In genomic region chr17:48286765-48287164, GRCm38 (mm10) we compare ENCODE assay signal across 16 mouse cellular contexts. TPM values are rescaled to one million over a fixed set of nuclear protein-coding genes. Genes with fewer than 3 reads are reported as not detected.
DNase-seq lines count a peak whose midpoint lies in the region; ATAC-seq and TF ChIP-seq lines count a peak whose summit lies in the region.
"Had no signal": no experiment of that assay in that cellular context is flagged by ENCODE, and none has a peak within 500 bp of the region (broad histone marks: within the 10 kb centered on the region; RNA-seq: fewer than 3 reads in every experiment).

No protein-coding gene starts in this region.

- H3K4me2 ChIP-seq in kidney, embryonic 15.5 days, result no peak overlapping the region
- H3K4me2 ChIP-seq: neural tube, embryonic 15.5 days; stomach, embryonic 15.5 days had no signal

- TF ChIP-seq POLR2A in bone marrow, adult 2 months (IDR thresholded peaks at IDR 0.05; ENCODE audit: borderline replicate concordance, control insufficient read depth, low read depth, low read length), result no peak

- peaks cover 25% of the 10 kb centered on the region for H3K4me1 ChIP-seq in G1E (ENCODE audit: insufficient read depth, low read depth, low read length)
- H3K4me1 ChIP-seq in bone marrow, adult 2 months (ENCODE audit: control insufficient read depth, insufficient read depth, low read length), result peaks cover 1% of the 10 kb centered on the region; the same call in 1 of the 2 replicates
- peaks cover 5% of the 10 kb centered on the region; the same call in 1 of the 2 replicates for H3K4me1 ChIP-seq in kidney, embryonic 15.5 days
- H3K4me1 ChIP-seq: stomach, embryonic 15.5 days had no signal

- peak; percentile 66 for ATAC-seq in G1E (ENCODE audit: extremely low read depth, insufficient number of reproducible peaks, low FRiP score, poor library complexity, severe bottlenecking)
- peak; percentile 49; the same call in 1 of the 2 replicates for ATAC-seq in megakaryocyte-erythroid progenitor cell, adult 5-6 weeks (replicated peaks; ENCODE audit: low FRiP score, low TSS enrichment, poor library complexity, severe bottlenecking)
- no peak for ATAC-seq in kidney, embryonic 15.5 days (replicated peaks; ENCODE audit: low FRiP score)

- 41% methylated on average over 1 of the region's 1 CpGs for WGBS in bone marrow, adult 2 months
- WGBS in kidney, embryonic 15.5 days, result 24% methylated on average over 1 of the region's 1 CpGs

- H3K27ac ChIP-seq in left cerebral cortex, adult 2 months, result no peak overlapping the region
- no peak overlapping the region for H3K27ac ChIP-seq in bone marrow, adult 2 months (ENCODE audit: control insufficient read depth, insufficient read depth, low read depth, low read length, poor library complexity)
- H3K27ac ChIP-seq in kidney, embryonic 15.5 days, result no peak overlapping the region
- H3K27ac ChIP-seq: midbrain, embryonic 10.5 days; neural tube, embryonic 15.5 days; stomach, embryonic 15.5 days had no signal

- no peak overlapping the region for H3K9ac ChIP-seq in kidney, embryonic 15.5 days
- H3K9ac ChIP-seq: neural tube, embryonic 15.5 days; stomach, embryonic 15.5 days had no signal

- H3K27me3 ChIP-seq in G1E (ENCODE audit: insufficient read depth, low read length), result no peaks in the 10 kb centered on the region
- H3K27me3 ChIP-seq in kidney, embryonic 15.5 days, result no peaks in the 10 kb centered on the region
- H3K27me3 ChIP-seq: neural tube, embryonic 15.5 days; stomach, embryonic 15.5 days had no signal

- H3K36me3 ChIP-seq in G1E (replicated peaks), result no peaks in the 10 kb centered on the region
- H3K36me3 ChIP-seq in kidney, embryonic 15.5 days, result no peaks in the 10 kb centered on the region
- H3K36me3 ChIP-seq: midbrain, embryonic 10.5 days; neural tube, embryonic 15.5 days; stomach, embryonic 15.5 days had no signal

- intact Hi-C loops in left cerebral cortex, adult 2 months (cut with DNase I), result loop anchor here (5.0 kb wide), 1 partner anchor 41 kb away; no protein-coding TSS in a partner anchor

- H3K4me3 ChIP-seq in left cerebral cortex, adult 2 months, result no peak overlapping the region
- no peak overlapping the region for H3K4me3 ChIP-seq in G1E (ENCODE audit: low read depth, low read length)
- no peak overlapping the region for H3K4me3 ChIP-seq in bone marrow, adult 2 months (replicated peaks; ENCODE audit: control insufficient read depth, low read depth, low read length)
- H3K4me3 ChIP-seq in kidney, embryonic 15.5 days (replicated peaks), result no peak overlapping the region
- H3K4me3 ChIP-seq: midbrain, embryonic 10.5 days; neural tube, embryonic 15.5 days; stomach, embryonic 15.5 days had no signal

- 0 out of 2 replicates have a peak, but pooled peaks cover 4% of the 10 kb centered on the region for H3K9me3 ChIP-seq in G1E (replicated peaks)
- no peaks in the 10 kb centered on the region for H3K9me3 ChIP-seq in kidney, embryonic 15.5 days (replicated peaks)
- H3K9me3 ChIP-seq: midbrain, embryonic 10.5 days; neural tube, embryonic 15.5 days; stomach, embryonic 15.5 days had no signal

- DNase-seq in left cerebral cortex, adult 2 months (ENCODE audit: extremely low spot score in 1 of 2, low spot score in 2 of 2), result no peak
- DNase-seq in left cerebral cortex, adult 11 months (ENCODE audit: low spot score), result no peak
- no peak for DNase-seq in G1E (ENCODE audit: low spot score)
- no peak for DNase-seq in gastrocnemius, adult 8-10 months (ENCODE audit: low spot score in 2 of 2)
- DNase-seq: gastrocnemius, postnatal 36 days; kidney, adult 9 months; layer of hippocampus, postnatal 36 days; right cerebral cortex, postnatal 25 days had no signal

- peak; percentile 24 for TF ChIP-seq CTCF in left cerebral cortex, adult 2 months (IDR thresholded peaks at IDR 0.05)
- TF ChIP-seq CTCF in G1E (IDR thresholded peaks at IDR 0.05; ENCODE audit: low read depth, low read length), result 0 out of 2 replicates have a peak, but pooled peaks have one; percentile 20
- peak; percentile 52 for TF ChIP-seq CTCF in bone marrow, adult 2 months (IDR thresholded peaks at IDR 0.05; ENCODE audit: control insufficient read depth, insufficient read depth, low read length)

RNA-seq across cellular contexts. Expression of gene Treml2, which starts 12.5 kb away (rescaled TPM):
- total RNA-seq in left cerebral cortex, adult 2 months (2021), result under 1 TPM; 0.18 to 0.49 TPM
- total RNA-seq in G1E (2014; fragmentation: Nextera tagmentation) (84.3 and 99.8 TPM in 2 replicates), G1E (2017) (63.4 and 71.0 TPM in 2 replicates)
- polyA plus RNA-seq in G1E (2012), result 14.3 and 15.6 TPM in 2 replicates
- 56.4 and 152 TPM in 2 replicates for polyA plus RNA-seq in bone marrow, adult 2 months (2011; ENCODE audit: insufficient read depth, insufficient read length, low replicate concordance, missing spikeins)
- total RNA-seq in megakaryocyte-erythroid progenitor cell, adult 5-6 weeks (2014; fragmentation: Nextera tagmentation), result 39.3 and 64.8 TPM in 2 replicates
- 23.7 and 37.2 TPM in 2 replicates for total RNA-seq in megakaryocyte-erythroid progenitor cell, adult 5-6 weeks (2017)
- under 1 TPM in 2 of 4 experiments, not detected in 2; 0.15 to 0.40 TPM for total RNA-seq in gastrocnemius, adult 8-10 months (2022)
- polyA plus RNA-seq in kidney, embryonic 15.5 days (2015; fragmentation: Nextera tagmentation; extraction: Ambion mirVana), result 0.13 and 0.29 TPM in 2 replicates

RNA-seq across cellular contexts. Expression of gene Treml4, which starts 22.7 kb away (rescaled TPM):
- under 1 TPM in 1 of 2 experiments, not detected in 1; 0.34 TPM for total RNA-seq in left cerebral cortex, adult 2 months (2021)
- total RNA-seq in G1E (2014; fragmentation: Nextera tagmentation), result 2.3 TPM in 1 of 2 replicates, not detected in the other
- 1.4 and 2.2 TPM in 2 replicates for total RNA-seq in G1E (2017)
- 0.22 and 0.33 TPM in 2 replicates for polyA plus RNA-seq in G1E (2012)
- polyA plus RNA-seq in bone marrow, adult 2 months (2011; ENCODE audit: insufficient read depth, insufficient read length, low replicate concordance, missing spikeins), result 5.4 and 21.2 TPM in 2 replicates
- total RNA-seq in megakaryocyte-erythroid progenitor cell, adult 5-6 weeks (2014; fragmentation: Nextera tagmentation), result not detected in 2 replicates
- 0.46 TPM in 1 of 2 replicates, not detected in the other for total RNA-seq in megakaryocyte-erythroid progenitor cell, adult 5-6 weeks (2017)
- total RNA-seq in gastrocnemius, adult 8-10 months (2022), result not detected
- polyA plus RNA-seq in kidney, embryonic 15.5 days (2015; fragmentation: Nextera tagmentation; extraction: Ambion mirVana), result 0.49 and 0.60 TPM in 2 replicates
- total RNA-seq: gastrocnemius, postnatal 36 days; hematopoietic stem cell, adult 5-6 weeks; layer of hippocampus, postnatal 36 days had no signal
- polyA plus RNA-seq: neural tube, embryonic 15.5 days had no signal

RNA-seq across cellular contexts. Expression of gene B430306N03Rik, which starts 29.2 kb away (rescaled TPM):
- under 1 TPM in 1 of 2 experiments, not detected in 1; 0.48 TPM for total RNA-seq in left cerebral cortex, adult 2 months (2021)
- 1.0 and 1.7 TPM in 2 replicates for total RNA-seq in G1E (2014; fragmentation: Nextera tagmentation)
- 0.87 and 0.93 TPM in 2 replicates for total RNA-seq in G1E (2017)
- polyA plus RNA-seq in G1E (2012), result 0.20 and 0.21 TPM in 2 replicates
- 14.0 and 32.4 TPM in 2 replicates for polyA plus RNA-seq in bone marrow, adult 2 months (2011; ENCODE audit: insufficient read depth, insufficient read length, low replicate concordance, missing spikeins)
- 0.12 TPM in 1 of 2 replicates, not detected in the other for total RNA-seq in megakaryocyte-erythroid progenitor cell, adult 5-6 weeks (2014; fragmentation: Nextera tagmentation)
- total RNA-seq in megakaryocyte-erythroid progenitor cell, adult 5-6 weeks (2017), result 0.28 TPM in 1 of 2 replicates, not detected in the other
- total RNA-seq in gastrocnemius, adult 8-10 months (2022), result not detected
- 0.23 and 0.39 TPM in 2 replicates for polyA plus RNA-seq in kidney, embryonic 15.5 days (2015; fragmentation: Nextera tagmentation; extraction: Ambion mirVana)

RNA-seq across cellular contexts. Expression of gene Trem3, which starts 39.2 kb away (rescaled TPM):
- under 1 TPM; 0.36 to 0.72 TPM for total RNA-seq in left cerebral cortex, adult 2 months (2021)
- total RNA-seq in G1E (2014; fragmentation: Nextera tagmentation) (not detected in 2 replicates), G1E (2017) (not detected in 2 replicates)
- polyA plus RNA-seq in G1E (2012), result not detected in 2 replicates
- polyA plus RNA-seq in bone marrow, adult 2 months (2011; ENCODE audit: insufficient read depth, insufficient read length, low replicate concordance, missing spikeins), result 18.5 and 53.5 TPM in 2 replicates
- 3.8 TPM in 1 of 2 replicates, not detected in the other for total RNA-seq in megakaryocyte-erythroid progenitor cell, adult 5-6 weeks (2014; fragmentation: Nextera tagmentation)
- 0.84 TPM in 1 of 2 replicates, not detected in the other for total RNA-seq in megakaryocyte-erythroid progenitor cell, adult 5-6 weeks (2017)
- not detected for total RNA-seq in gastrocnemius, adult 8-10 months (2022)
- polyA plus RNA-seq in kidney, embryonic 15.5 days (2015; fragmentation: Nextera tagmentation; extraction: Ambion mirVana), result not detected in 2 replicates
- total RNA-seq: gastrocnemius, postnatal 36 days; layer of hippocampus, postnatal 36 days had no signal
- polyA plus RNA-seq: limb, embryonic 14.5 days; midbrain, embryonic 10.5 days; neural tube, embryonic 15.5 days had no signal

RNA-seq across cellular contexts. Expression of gene Trem1, which starts 54.2 kb away (rescaled TPM):
- not detected for total RNA-seq in left cerebral cortex, adult 2 months (2021)
- not detected in 2 replicates for total RNA-seq in G1E (2014; fragmentation: Nextera tagmentation)
- total RNA-seq in G1E (2017), result 0.05 and 0.06 TPM in 2 replicates
- not detected in 2 replicates for polyA plus RNA-seq in G1E (2012)
- polyA plus RNA-seq in bone marrow, adult 2 months (2011; ENCODE audit: insufficient read depth, insufficient read length, low replicate concordance, missing spikeins), result 3.8 and 11.7 TPM in 2 replicates
- total RNA-seq in megakaryocyte-erythroid progenitor cell, adult 5-6 weeks (2014; fragmentation: Nextera tagmentation), result not detected in 2 replicates
- total RNA-seq in megakaryocyte-erythroid progenitor cell, adult 5-6 weeks (2017), result 0.27 and 0.94 TPM in 2 replicates
- not detected for total RNA-seq in gastrocnemius, adult 8-10 months (2022)
- 0.05 and 0.08 TPM in 2 replicates for polyA plus RNA-seq in kidney, embryonic 15.5 days (2015; fragmentation: Nextera tagmentation; extraction: Ambion mirVana)
- total RNA-seq: gastrocnemius, postnatal 36 days; layer of hippocampus, postnatal 36 days had no signal
- polyA plus RNA-seq: midbrain, embryonic 10.5 days; neural tube, embryonic 15.5 days had no signal

Comparison
In these comparisons a context has a peak if more than half of its experiments do, and no peak if none do; other contexts are left out.
1. RNA of gene Treml2, which starts 12.5 kb away (total RNA-seq): 63.4 to 99.8 TPM in G1E and 23.7 to 64.8 TPM in megakaryocyte-erythroid progenitor cell, adult 5-6 weeks; 0.18 to 0.49 TPM in left cerebral cortex, adult 2 months and 0.15 to 0.40 TPM in gastrocnemius, adult 8-10 months; every median in the first group is over 10 times any median in the second.
2. Peak in every context shown above with its lines, with median percentiles within 50 percentile points of each other: CTCF ChIP-seq.